Mouse (Mus musculus) CD4-positive, CD25-positive, alpha-beta regulatory T cell (primary cell): ENCODE measurements around the gene Rsph6a. TPM values are rescaled to one million over a fixed set of nuclear protein-coding genes. Genes with fewer than 3 reads are reported as not detected.

Experiments used
- polyA plus RNA-seq: library from polyadenylated mRNA; unstranded; fragments of 100-300 nt; shearing (Covaris generic); gene quantifications from one replicate; pipeline ENCODE4 v1.2.1, GENCODE M21; 2017

Gene Rsph6a
- not detected for polyA plus RNA-seq

DNA sequence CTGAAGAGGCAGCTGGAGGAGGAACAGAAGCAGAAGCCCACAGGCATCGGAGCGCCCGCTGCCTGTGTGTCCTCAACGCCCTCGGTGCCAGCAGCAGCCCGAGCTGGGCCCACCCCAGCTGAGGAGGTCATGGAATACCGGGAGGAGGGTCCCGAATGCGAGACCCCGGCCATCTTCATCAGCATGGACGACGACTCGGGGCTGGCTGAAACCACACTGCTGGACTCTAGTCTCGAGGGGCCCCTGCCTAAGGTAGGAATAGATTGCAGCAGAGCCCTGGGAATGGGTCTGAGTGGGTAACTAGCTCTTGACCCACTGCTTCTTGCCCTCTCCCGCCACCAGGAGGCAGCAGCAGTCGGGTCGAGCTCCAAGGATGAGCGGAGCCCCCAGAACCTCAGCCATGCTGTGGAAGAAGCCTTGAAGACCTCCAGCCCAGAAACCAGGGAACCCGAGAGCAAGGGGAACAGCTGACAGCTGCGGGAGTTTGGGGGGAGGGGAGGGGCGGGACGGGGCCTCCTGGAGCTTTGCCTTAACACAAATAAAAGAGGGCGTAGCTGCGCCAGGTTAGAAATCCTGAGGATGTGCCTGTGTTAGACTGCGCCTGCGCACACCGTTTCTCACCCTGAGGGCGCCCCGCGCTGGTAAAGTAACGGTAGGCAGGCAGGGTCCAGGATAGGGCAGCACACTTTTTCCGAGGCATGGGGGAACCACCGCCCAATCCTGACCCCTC lies at the start of gene Rsph6a:
Gene Rsph6a (plus strand): TSS at position 644 of the 730 bp plus-strand sequence.

DNA sequence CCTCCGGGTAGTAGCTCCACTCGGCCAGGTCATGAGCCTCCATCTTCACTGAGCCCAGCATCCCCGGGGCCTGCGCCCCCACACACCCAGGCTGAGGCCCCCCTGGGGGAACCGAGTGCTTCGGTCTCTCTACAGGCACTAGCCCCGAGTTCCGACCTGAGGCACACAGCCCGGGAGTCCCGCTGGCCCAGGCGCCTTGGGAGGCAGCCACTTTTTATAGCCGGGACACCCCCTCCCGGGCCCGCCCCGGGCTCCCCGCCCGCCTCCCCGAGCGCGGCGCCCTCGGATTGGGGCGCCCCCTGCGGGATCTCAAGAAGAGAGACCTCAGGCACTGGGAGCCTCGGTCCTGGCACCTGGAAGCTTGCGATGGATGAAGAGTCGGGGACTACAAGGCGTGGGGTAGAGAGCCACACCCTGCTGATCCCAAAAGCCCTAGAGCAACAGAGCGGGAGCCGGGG lies 31.1 kb upstream of the Rsph6a start, which contains the start of gene Foxa3:
Gene Foxa3 (minus strand): TSS at position 182 of the 458 bp plus-strand sequence.

DNA sequence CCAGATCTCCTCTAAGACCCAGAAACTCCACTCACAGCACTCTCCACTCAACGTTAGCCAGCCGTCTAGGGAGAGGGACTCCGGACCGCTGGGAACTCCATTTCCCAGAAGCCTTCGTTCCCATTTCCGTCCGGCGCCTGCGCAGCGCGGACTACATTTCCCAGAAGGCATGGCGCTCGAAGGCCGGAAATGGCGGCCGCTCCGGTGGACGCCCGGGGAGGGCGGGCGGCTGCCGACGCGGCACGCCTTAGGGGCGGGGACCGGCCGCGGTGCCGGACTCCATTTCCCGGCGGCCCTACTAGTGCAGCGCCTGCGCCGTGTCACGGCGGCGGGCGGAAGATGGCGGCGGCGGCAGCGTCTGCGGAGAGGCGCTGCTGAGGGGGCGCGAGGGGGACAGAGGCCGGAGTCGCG lies 30.4 kb upstream of the Rsph6a start, which contains the start of gene Sympk:
Gene Sympk (plus strand): TSS at position 282 of the 411 bp plus-strand sequence.

DNA sequence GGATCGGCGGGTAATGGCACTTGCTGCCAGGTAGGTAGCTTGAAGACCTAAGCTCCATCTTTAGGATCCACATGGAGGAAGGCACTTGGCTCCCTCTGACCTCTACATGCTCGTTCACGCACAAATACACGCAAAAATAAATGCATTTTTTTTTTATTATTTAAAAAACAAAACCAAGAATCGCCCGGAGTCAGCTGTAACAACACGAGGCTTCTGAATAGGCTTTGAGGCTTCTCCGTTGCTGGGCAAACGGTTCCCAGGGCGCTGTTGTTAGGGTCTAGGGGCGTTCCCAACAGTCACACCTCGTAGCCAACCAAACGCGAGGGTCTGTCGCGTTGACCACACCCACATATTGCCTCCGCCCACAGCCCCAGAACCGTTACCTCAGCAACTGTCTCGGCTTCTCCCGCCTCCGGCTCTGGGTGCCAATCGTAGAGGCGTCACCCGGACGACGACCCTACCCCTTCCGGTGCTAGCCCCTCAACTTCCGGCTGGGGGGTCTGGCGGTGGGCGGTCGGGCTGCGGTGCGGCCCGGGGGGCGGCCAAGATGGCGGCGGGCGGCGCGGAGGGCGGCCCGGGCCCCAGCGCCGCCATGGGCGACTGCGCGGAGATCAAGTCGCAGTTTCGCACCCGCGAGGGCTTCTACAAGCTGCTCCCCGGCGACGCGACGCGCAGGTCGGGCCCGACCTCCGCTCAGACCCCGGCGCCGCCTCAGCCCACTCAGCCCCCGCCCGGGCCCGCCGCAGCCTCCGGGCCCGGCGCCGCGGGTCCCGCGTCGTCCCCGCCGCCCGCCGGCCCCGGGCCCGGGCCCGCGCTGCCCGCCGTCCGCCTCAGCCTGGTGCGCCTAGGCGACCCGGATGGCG lies 21.5 kb downstream of the Rsph6a start, which contains the start of gene Dmwd:
Gene Dmwd (plus strand): TSS at position 505 of the 863 bp plus-strand sequence.

DNA sequence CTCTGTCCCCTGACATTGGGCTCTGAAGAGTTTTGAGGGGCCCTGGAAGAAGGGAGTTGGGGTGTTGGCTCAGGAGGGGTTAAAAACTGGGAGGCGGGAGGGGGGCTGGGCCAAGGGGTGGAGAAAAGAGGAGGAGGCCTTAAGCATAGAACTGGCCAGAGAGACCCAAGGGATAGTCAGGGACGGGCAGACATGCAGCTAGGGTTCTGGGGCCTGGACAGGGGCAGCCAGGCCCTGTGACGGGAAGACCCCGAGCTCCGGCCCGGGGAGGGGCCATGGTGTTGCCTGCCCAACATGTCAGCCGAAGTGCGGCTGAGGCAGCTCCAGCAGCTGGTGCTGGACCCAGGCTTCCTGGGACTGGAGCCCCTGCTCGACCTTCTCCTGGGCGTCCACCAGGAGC lies 29.2 kb downstream of the Rsph6a start, which contains the start of gene Dmpk:
Gene Dmpk (plus strand): TSS at position 149 of the 400 bp plus-strand sequence.

DNA sequence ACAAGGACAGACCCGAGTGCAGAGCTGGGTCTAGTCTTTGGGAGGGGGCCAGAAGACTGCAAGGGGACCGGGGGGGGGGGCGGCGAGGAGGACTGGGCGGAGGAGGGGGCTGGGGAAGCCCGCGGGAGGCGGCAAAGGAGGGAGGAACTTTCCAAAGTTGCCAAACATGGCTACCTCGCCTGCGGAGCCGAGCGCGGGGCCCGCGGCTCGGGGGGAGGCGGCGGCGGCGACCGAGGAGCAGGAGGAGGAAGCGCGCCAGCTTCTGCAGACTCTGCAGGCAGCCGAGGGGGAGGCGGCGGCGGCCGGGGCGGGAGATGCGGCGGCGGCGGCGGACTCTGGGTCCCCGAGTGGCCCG lies 40.0 kb downstream of the Rsph6a start, which contains the start of gene Six5:
Gene Six5 (plus strand): TSS at position 124 of the 355 bp plus-strand sequence.

DNA sequence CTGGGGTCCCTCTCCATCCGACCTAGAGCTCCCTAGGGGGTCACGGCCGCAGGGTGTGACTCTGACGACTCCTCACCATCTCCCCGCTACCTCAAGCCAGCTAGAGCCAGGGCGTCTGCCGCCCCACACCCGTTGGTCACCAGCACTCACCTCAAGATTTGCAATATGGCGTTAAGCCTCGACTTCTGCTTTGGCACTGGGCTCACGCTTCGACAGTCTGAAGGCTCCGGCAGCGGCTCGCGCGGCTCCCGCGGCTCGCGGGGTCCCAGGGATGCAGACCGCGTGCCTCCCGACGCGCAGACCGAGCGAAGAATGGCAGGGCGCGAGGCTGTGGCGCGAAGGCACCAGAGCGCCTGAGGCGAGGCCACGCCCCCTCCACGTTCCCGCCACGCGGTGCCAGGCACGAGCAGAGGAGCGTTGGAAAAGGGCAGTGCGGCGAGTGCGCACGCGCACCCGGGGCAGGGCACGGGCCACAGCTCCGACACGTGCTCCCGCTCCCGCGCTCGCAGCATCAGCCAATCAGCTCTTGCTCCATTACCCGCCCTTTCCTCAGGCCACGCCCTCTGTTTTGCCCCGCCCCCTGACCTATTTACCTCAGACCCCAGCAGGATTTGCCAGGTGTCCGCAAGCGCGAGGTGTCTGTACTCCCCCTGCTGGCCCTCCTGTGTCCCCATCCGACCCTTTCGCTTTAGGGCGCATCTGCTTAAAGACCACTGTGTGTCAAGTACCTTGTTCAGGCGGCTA lies 63.7 kb downstream of the Rsph6a start, which contains the start of gene Gm4969:
Gene Gm4969 (minus strand): TSS at position 341 of the 744 bp plus-strand sequence.

DNA sequence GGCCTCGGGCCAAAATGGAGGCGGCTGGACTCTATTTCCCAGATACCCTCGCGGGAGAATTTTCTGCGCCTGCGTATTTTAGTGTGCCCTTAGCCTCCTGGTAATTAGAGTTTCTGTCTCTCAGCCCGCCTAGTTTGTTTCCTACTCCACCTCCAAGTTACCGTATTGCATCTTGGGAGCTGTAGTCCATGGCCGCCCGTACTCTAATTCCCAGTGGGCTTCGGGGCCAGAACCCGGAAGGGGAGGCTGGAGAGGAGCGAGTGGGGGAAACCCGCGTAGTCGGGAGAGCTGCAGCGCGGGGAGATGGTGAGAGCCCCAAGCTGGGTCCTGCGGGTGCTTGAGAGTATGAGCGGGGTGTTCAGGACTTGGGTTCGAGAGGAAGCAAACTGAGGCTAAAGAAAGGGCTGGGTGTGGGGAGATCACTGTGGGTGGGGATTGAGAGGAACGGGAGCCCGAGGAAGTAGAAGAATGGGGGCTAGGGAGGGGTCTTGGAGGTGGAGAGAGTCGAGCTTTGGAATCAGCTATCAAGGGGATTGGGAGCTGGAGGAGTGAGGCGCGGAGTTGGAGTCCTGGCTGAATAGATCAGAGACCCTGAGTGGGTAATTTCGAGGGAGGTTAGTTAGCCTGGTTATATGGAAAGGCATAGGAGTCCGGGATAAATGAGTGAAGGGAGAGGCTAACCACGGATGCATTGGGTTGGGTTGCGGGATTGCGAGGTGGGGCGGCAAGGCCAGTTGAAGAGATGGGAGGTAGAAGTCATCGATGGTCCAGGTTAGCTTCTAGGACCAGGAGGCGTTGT lies 65.3 kb downstream of the Rsph6a start, which contains the start of gene Fbxo46:
Gene Fbxo46 (plus strand): TSS at position 229 of the 799 bp plus-strand sequence.

Other genes with a start within 250 kb of the Rsph6a start
- not detected for gene Psg17, start 233.1 kb upstream of the Rsph6a start, polyA plus RNA-seq
- gene Mill2, start 214.7 kb upstream of the Rsph6a start, polyA plus RNA-seq = 0.12 TPM
- gene Pglyrp1, start 183.4 kb upstream of the Rsph6a start, polyA plus RNA-seq = 122 TPM
- gene Ccdc61, start 144.3 kb upstream of the Rsph6a start, polyA plus RNA-seq = 49.0 TPM
- 0.04 TPM for gene Nova2, start 128.8 kb upstream of the Rsph6a start, polyA plus RNA-seq
- gene Nanos2, start 67.3 kb upstream of the Rsph6a start, polyA plus RNA-seq = not detected
- 10.7 TPM for gene Mypop, start 63.4 kb upstream of the Rsph6a start, polyA plus RNA-seq
- 48.7 TPM for gene Irf2bp1, start 50.6 kb upstream of the Rsph6a start, polyA plus RNA-seq
- gene Foxa3, start 31.2 kb upstream of the Rsph6a start, polyA plus RNA-seq = not detected
- gene Sympk, start 30.3 kb upstream of the Rsph6a start, polyA plus RNA-seq = 26.0 TPM
- 0.07 TPM for gene Dmwd, start 21.5 kb downstream of the Rsph6a start, polyA plus RNA-seq
- 0.48 TPM for gene Dmpk, start 29.2 kb downstream of the Rsph6a start, polyA plus RNA-seq
- gene Six5, start 39.9 kb downstream of the Rsph6a start, polyA plus RNA-seq = 0.31 TPM
- gene Gm4969, start 63.7 kb downstream of the Rsph6a start, polyA plus RNA-seq = 0.31 TPM
- gene Fbxo46, start 65.2 kb downstream of the Rsph6a start, polyA plus RNA-seq = 24.0 TPM
- gene Qpctl, start 94.6 kb downstream of the Rsph6a start, polyA plus RNA-seq = 13.9 TPM
- 39.9 TPM for gene Snrpd2, start 95.0 kb downstream of the Rsph6a start, polyA plus RNA-seq
- 0.10 TPM for gene Gipr, start 111.4 kb downstream of the Rsph6a start, polyA plus RNA-seq
- gene Eml2, start 121.7 kb downstream of the Rsph6a start, polyA plus RNA-seq = 24.7 TPM
- 0.20 TPM for gene Gpr4, start 157.8 kb downstream of the Rsph6a start, polyA plus RNA-seq
- 22.4 TPM for gene Opa3, start 173.6 kb downstream of the Rsph6a start, polyA plus RNA-seq
- 303 TPM for gene Vasp, start 217.1 kb downstream of the Rsph6a start, polyA plus RNA-seq
- 2.4 TPM for gene Ppm1n, start 225.4 kb downstream of the Rsph6a start, polyA plus RNA-seq
- gene Rtn2, start 227.9 kb downstream of the Rsph6a start, polyA plus RNA-seq = 0.34 TPM